Mouse (Mus musculus) E14TG2a.4 (cell line): ENCODE measurements around the gene Sept9.

Experiments used
- H3K27me3 ChIP-seq: 2 replicates; pipeline ENCODE4 v1.6.1; 2014; ENCODE audit warnings: low read length, control low read depth; ENCODE audit not compliant: insufficient read depth
- H3K36me3 ChIP-seq: 2 replicates; pipeline ENCODE4 v1.6.1; 2014; ENCODE audit warnings: low read length, control low read depth; ENCODE audit not compliant: insufficient read depth
- H3K4me1 ChIP-seq: replicated peaks from 2 replicates; pipeline ENCODE4 v1.6.1; 2014; ENCODE audit warnings: low read depth, low read length, control low read depth
- H3K4me3 ChIP-seq: replicated peaks from 2 replicates; pipeline ENCODE4 v1.5.1; 2014; ENCODE audit warnings: mild to moderate bottlenecking, low read length
- H3K9me3 ChIP-seq: 2 replicates; pipeline ENCODE4 v1.6.1; 2014; ENCODE audit warnings: low read length, control low read depth
- CTCF ChIP-seq: conservative IDR thresholded peaks from 2 replicates; pipeline ENCODE4 v1.5.1; 2014; ENCODE audit warnings: low read length
- NANOG ChIP-seq: IDR thresholded peaks from 2 replicates; pipeline ENCODE4 v1.6.1; 2014; ENCODE audit warnings: borderline replicate concordance, low read length, mixed read lengths
- POU5F1 ChIP-seq: IDR thresholded peaks from 2 replicates; pipeline ENCODE4 v1.6.1; 2014; ENCODE audit warnings: low read length, borderline replicate concordance

Sept9 gene

GRCm38 (mm10) chr11:117398191-117398590, 198.7 kb downstream of the Sept9 start:
- Histone ChIP-seq H3K9me3 (no peaks in the 10 kb centered on the region), H3K4me3 (0 out of 2 replicates have a peak overlapping the region, but pooled peaks have one; percentile 3), H3K27me3 (peaks cover 40% of the 10 kb centered on the region), H3K4me1 (peaks cover 72% of the 10 kb centered on the region), H3K36me3 (no peaks in the 10 kb centered on the region)
- TF ChIP-seq NANOG (no peak), CTCF (no peak), POU5F1 (no peak)

DNA sequence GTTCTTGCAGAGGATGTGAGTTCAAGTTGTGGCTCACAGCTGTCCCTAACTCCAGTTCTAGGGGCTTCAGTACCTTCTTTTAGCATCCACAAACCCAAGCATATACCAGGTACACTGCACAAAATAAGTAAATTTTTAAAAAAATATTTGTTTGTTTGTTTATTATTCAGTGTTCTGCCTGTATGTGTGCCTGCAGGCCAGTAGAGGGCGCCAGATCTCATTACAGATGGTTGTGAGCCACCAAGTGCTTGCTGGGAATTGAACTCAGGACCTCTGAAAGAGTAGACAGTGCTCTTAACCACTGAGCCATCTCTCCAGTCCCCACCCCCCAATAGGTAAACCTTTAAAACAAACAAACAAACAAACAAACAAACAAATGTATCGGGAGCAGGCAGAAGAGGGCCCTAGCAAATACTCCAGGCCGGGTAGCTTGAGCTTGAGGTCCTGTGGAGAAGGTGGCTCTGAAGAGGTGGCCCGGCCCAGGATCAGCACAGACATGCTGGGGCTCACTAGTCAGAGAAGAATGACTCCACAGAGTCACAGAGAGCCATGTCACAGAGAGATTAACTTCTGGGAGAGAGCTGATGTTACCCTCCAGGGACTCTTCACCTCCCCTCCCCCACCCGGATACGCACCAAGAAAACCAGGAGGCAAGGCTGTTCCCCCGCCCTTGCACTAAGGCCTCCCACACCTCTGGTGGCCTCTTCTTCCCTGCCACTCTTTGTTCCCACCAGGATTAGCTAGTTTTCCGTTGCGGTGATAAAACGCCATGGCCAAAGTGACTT, 202.3 kb downstream of the Sept9 start:
- Histone ChIP-seq H3K4me1 (peaks cover 73% of the 10 kb centered on the region), H3K4me3 (peak overlapping the region; percentile 54), H3K9me3 (peaks cover 5% of the 10 kb centered on the region; the same call in 1 of the 2 replicates), H3K27me3 (peaks cover 44% of the 10 kb centered on the region), H3K36me3 (no peaks in the 10 kb centered on the region)
- no peak for TF ChIP-seq NANOG
- TF ChIP-seq CTCF: peak; percentile 90
- no peak for TF ChIP-seq POU5F1

DNA sequence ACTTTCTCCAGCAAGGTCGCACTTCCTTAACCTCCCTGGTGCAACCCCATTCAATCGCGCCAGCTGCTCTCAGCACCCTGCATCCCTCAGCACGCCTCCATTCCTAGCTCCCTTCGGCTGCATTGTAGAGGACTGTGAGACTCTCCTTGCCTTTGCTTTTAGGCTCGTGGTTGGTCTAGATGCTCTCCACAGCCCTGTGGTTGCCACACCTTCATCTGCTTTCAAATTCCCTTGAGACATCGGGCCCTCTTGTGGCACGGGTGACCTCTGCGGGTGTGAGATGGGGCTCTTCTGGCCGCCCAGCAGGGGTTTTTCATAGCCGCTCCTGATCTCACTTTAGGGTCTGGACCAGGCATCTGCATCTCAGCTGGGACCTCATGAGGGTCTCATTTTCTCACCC, 203.1 kb downstream of the Sept9 start:
- Histone ChIP-seq H3K36me3 (no peaks in the 10 kb centered on the region), H3K27me3 (peaks cover 43% of the 10 kb centered on the region), H3K4me3 (peak overlapping the region; percentile 54), H3K9me3 (peaks cover 5% of the 10 kb centered on the region; the same call in 1 of the 2 replicates), H3K4me1 (peaks cover 75% of the 10 kb centered on the region)
- TF ChIP-seq CTCF (no peak), NANOG (no peak), POU5F1 (no peak)

DNA sequence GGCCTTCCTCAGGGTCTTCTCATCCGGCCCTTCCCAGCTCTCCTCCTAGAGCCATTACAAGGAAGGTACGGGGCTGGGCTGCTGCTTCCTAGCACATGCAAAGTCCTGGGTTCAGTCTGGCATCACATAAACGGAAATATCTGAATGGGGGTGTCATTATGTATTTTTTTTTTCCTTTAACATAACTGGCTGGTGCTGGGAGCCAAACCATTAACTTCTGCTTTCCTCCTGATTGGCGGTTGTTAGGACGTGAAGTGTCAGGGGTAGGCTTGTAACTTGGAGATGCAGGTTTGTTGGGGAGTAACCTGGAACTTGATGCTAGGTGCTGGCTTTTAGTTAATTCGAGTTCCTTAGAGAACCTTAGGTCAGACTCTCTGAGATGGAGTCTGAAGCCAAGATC, 203.6 kb downstream of the Sept9 start:
- peak overlapping the region; percentile 54; the same call in 1 of the 2 replicates for H3K4me3 ChIP-seq
- H3K4me1 ChIP-seq: peaks cover 75% of the 10 kb centered on the region

DNA sequence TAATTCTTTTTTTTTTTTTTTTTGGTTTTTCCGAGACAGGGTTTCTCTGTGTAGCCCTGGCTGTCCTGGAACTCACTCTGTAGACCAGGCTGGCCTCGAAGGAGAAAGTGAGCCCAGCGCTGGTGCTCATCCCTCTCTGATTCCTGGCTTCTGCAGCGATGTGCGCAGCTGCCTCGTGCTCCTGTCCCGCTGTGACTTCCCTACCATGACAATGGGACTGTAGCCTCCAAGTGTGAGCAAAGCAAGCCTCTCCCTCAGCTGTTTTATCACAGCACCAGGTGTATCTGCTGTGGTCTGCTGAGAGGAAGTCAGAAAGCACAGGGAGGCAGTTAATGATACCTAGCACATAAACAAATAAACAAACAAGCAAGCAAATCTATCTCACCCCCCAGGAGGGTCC, 204.3 kb downstream of the Sept9 start:
- H3K27me3 ChIP-seq: peaks cover 36% of the 10 kb centered on the region
- no peak for TF ChIP-seq NANOG
- TF ChIP-seq POU5F1: no peak
- TF ChIP-seq CTCF: no peak
- H3K36me3 ChIP-seq: no peaks in the 10 kb centered on the region
- no peak overlapping the region for H3K4me3 ChIP-seq
- H3K4me1 ChIP-seq: peaks cover 75% of the 10 kb centered on the region
- peaks cover 5% of the 10 kb centered on the region; the same call in 1 of the 2 replicates for H3K9me3 ChIP-seq

More for the DNA sequence above, 203.6 kb downstream of the Sept9 start:
- Histone ChIP-seq H3K27me3 (peaks cover 40% of the 10 kb centered on the region), H3K9me3 (peaks cover 5% of the 10 kb centered on the region; the same call in 1 of the 2 replicates), H3K36me3 (no peaks in the 10 kb centered on the region)
- TF ChIP-seq CTCF: no peak
- TF ChIP-seq NANOG: no peak
- TF ChIP-seq POU5F1: no peak

- Histone ChIP-seq H3K4me1 (peaks cover 85% of the 10 kb centered on the region), H3K9me3 (peaks cover 5% of the 10 kb centered on the region; the same call in 1 of the 2 replicates), H3K27me3 (peaks cover 48% of the 10 kb centered on the region), H3K36me3 (peaks cover 5% of the 10 kb centered on the region), H3K4me3 (no peak overlapping the region)
- TF ChIP-seq NANOG (no peak), CTCF (no peak), POU5F1 (no peak)
These were observed 207.2 kb downstream of the Sept9 start for GRCm38 (mm10) chr11:117406711-117407110.

- Histone ChIP-seq H3K4me1 (peaks cover 85% of the 10 kb centered on the region), H3K27me3 (peaks cover 48% of the 10 kb centered on the region), H3K9me3 (peaks cover 5% of the 10 kb centered on the region; the same call in 1 of the 2 replicates), H3K4me3 (0 out of 2 replicates have a peak overlapping the region, but pooled peaks have one; percentile 53), H3K36me3 (peaks cover 5% of the 10 kb centered on the region)
- no peak for TF ChIP-seq NANOG
- TF ChIP-seq POU5F1: no peak
- TF ChIP-seq CTCF: no peak
These were observed 207.7 kb downstream of the Sept9 start for GRCm38 (mm10) chr11:117407196-117407595.

DNA sequence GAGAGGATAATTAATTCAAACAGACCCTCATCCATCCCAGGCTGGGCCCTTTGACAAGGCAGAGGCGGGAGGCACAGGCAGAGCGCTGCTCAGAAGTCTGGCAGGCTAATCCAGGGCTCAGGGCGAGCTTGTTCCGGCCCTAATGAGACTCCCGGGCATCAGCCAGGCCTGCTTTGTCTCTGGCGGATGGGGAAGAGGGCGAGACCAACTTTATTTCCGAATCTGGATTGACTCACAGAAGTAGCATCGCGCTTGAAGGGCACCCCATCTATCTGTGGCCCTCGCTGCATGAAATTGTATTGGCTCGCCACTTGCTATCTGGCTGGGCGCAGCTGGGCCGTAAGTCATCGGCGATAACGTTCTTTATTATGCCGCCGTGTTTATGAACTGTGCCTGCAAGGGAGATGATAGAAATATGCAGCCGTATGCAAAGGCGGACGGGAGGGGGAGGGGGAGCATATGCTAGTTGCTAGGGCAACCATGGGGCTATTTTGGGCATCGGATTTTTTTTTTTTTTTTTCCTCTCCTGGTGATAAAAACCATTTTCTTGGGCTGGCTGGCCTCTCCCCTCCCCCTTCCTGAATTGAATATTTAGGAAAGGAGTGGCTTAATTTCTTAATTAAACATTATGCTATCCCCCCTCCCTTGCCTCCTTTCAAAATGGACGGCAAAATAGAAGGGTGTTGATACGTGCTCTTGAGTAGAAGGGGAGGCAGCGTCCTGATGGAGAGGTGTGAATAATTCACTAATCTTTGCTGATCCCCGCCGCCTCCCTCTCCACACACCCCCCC, 208.4 kb downstream of the Sept9 start:
- H3K9me3 ChIP-seq: peaks cover 5% of the 10 kb centered on the region; the same call in 1 of the 2 replicates
- TF ChIP-seq CTCF (no peak), NANOG (no peak)

More for the DNA sequence above, 208.4 kb downstream of the Sept9 start:
- H3K27me3 ChIP-seq: peaks cover 46% of the 10 kb centered on the region
- peaks cover 85% of the 10 kb centered on the region for H3K4me1 ChIP-seq
- H3K36me3 ChIP-seq: peaks cover 5% of the 10 kb centered on the region
- H3K4me3 ChIP-seq: peak overlapping the region; percentile 53
